Mouse (Mus musculus): Measurements from ENCODE around the gene Sipa1l3. TPM values are rescaled to one million over a fixed set of nuclear protein-coding genes. Genes with fewer than 3 reads are reported as not detected.

Gene Sipa1l3
- polyA plus RNA-seq, 2 experiments = 16.2 to 39.0 TPM

GRCm38 (mm10) chr7:29402015-29402414 is 116.4 kb downstream of the Sipa1l3 start:
- H3K4me2 ChIP-seq (replicated peaks; ENCODE audit: low read depth, low read length, severe bottlenecking) = no peak overlapping the region
- ATAC-seq (ENCODE audit: low FRiP score, low read depth) (no peak), DNase-seq (ENCODE audit: low spot score) (no peak)
- no peak overlapping the region for H3K4me3 ChIP-seq (replicated peaks; ENCODE audit: low read length)
- H3K9ac ChIP-seq (ENCODE audit: low read depth, low read length, severe bottlenecking) = no peak overlapping the region
- H3K9me3 ChIP-seq (ENCODE audit: control insufficient read depth, low read length) = no peaks in the 10 kb centered on the region
- no peak overlapping the region for H3K27ac ChIP-seq (replicated peaks; ENCODE audit: low read depth, low read length)
- 88% methylated on average over 4 of the region's 4 CpGs for WGBS
- H3K27me3 ChIP-seq (ENCODE audit: control insufficient read depth, insufficient read depth, low read length) = no peaks in the 10 kb centered on the region
- no peak for TF ChIP-seq POLR2A (IDR thresholded peaks at IDR 0.05; ENCODE audit: borderline replicate concordance, extremely low read depth, insufficient read depth, insufficient read length)
- H3K4me1 ChIP-seq (ENCODE audit: control insufficient read depth, insufficient read depth, low read length) = no peaks in the 10 kb centered on the region
- H3K36me3 ChIP-seq (ENCODE audit: control insufficient read depth, insufficient read depth, low read length) = peaks cover 34% of the 10 kb centered on the region

GRCm38 (mm10) chr7:29400451-29400850 is 118.0 kb downstream of the Sipa1l3 start:
- no peak overlapping the region for H3K4me2 ChIP-seq (replicated peaks; ENCODE audit: low read depth, low read length, severe bottlenecking)
- no peaks in the 10 kb centered on the region for H3K4me1 ChIP-seq (ENCODE audit: control insufficient read depth, insufficient read depth, low read length)
- H3K27me3 ChIP-seq (ENCODE audit: control insufficient read depth, insufficient read depth, low read length) = no peaks in the 10 kb centered on the region
- H3K27ac ChIP-seq (replicated peaks; ENCODE audit: low read depth, low read length) = no peak overlapping the region
- H3K9me3 ChIP-seq (ENCODE audit: control insufficient read depth, low read length) = no peaks in the 10 kb centered on the region
- WGBS = 89% methylated on average over 6 of the region's 8 CpGs
- H3K4me3 ChIP-seq (replicated peaks; ENCODE audit: low read length) = no peak overlapping the region
- ATAC-seq (ENCODE audit: low FRiP score, low read depth) = no peak
- peaks cover 43% of the 10 kb centered on the region for H3K36me3 ChIP-seq (ENCODE audit: control insufficient read depth, insufficient read depth, low read length)
- H3K9ac ChIP-seq (ENCODE audit: low read depth, low read length, severe bottlenecking) = no peak overlapping the region
- DNase-seq (ENCODE audit: low spot score) = no peak
- TF ChIP-seq POLR2A (IDR thresholded peaks at IDR 0.05; ENCODE audit: borderline replicate concordance, extremely low read depth, insufficient read depth, insufficient read length) = no peak

DNA sequence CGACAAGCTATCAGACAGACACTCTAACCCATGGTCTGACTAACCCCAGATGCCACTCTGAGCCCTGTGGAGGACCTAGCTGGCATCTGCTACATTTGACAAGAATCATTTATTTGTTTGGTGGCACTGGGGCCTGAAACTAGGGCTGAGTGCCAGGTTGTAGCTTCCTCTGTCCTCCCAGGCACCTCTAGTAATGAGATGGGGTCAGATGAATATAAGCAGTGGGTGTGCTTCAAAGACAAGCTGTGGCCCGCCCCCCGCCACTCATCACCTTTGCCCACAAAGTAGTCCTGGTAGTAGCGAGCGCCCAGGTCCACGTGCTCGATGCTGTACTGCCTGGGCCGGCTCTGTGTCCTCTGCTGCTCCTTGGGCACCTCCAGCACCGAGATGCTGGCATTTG is 119.4 kb downstream of the Sipa1l3 start:
- no peak overlapping the region for H3K9ac ChIP-seq (ENCODE audit: low read depth, low read length, severe bottlenecking)
- no peaks in the 10 kb centered on the region for H3K27me3 ChIP-seq (ENCODE audit: control insufficient read depth, insufficient read depth, low read length)
- peaks cover 52% of the 10 kb centered on the region for H3K36me3 ChIP-seq (ENCODE audit: control insufficient read depth, insufficient read depth, low read length)
- no peaks in the 10 kb centered on the region for H3K9me3 ChIP-seq (ENCODE audit: control insufficient read depth, low read length)
- no peak overlapping the region for H3K4me2 ChIP-seq (replicated peaks; ENCODE audit: low read depth, low read length, severe bottlenecking)
- WGBS = 92% methylated on average over 8 of the region's 9 CpGs
- no peak for ATAC-seq (ENCODE audit: low FRiP score, low read depth)
- no peak for TF ChIP-seq POLR2A (IDR thresholded peaks at IDR 0.05; ENCODE audit: borderline replicate concordance, extremely low read depth, insufficient read depth, insufficient read length)
- H3K4me3 ChIP-seq (replicated peaks; ENCODE audit: low read length) = no peak overlapping the region
- H3K4me1 ChIP-seq (ENCODE audit: control insufficient read depth, insufficient read depth, low read length) = no peaks in the 10 kb centered on the region
- DNase-seq (ENCODE audit: low spot score) = no peak
- no peak overlapping the region for H3K27ac ChIP-seq (replicated peaks; ENCODE audit: low read depth, low read length)

DNA sequence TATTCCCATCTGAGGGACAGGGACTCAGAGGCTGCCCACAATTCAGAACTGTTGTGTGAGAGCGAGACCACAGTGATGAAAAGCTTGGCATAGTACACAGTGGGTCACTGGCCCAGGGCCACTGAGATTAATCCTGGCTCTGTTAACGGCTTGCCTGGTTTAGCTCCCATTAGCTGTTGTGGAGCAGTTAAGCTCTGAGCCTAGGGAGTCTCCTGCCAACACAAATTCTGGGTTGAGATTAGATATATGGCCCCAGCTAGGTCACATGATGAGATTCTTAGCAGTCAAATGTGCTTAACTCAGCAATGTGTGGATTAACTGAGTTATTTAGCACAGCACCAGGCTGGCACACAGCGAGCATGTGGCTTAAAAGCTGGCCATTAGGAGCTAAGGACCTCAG is 121.0 kb downstream of the Sipa1l3 start:
- no peaks in the 10 kb centered on the region for H3K27me3 ChIP-seq (ENCODE audit: control insufficient read depth, insufficient read depth, low read length)
- DNase-seq (ENCODE audit: low spot score) (peak; percentile 10), ATAC-seq (ENCODE audit: low FRiP score, low read depth) (no peak)
- no peak overlapping the region for H3K4me3 ChIP-seq (replicated peaks; ENCODE audit: low read length)
- peaks cover 59% of the 10 kb centered on the region for H3K36me3 ChIP-seq (ENCODE audit: control insufficient read depth, insufficient read depth, low read length)
- H3K27ac ChIP-seq (replicated peaks; ENCODE audit: low read depth, low read length) = no peak overlapping the region
- H3K9me3 ChIP-seq (ENCODE audit: control insufficient read depth, low read length) = no peaks in the 10 kb centered on the region
- WGBS = 66% methylated on average over 3 of the region's 3 CpGs
- TF ChIP-seq POLR2A (IDR thresholded peaks at IDR 0.05; ENCODE audit: borderline replicate concordance, extremely low read depth, insufficient read depth, insufficient read length) = no peak
- no peak overlapping the region for H3K9ac ChIP-seq (ENCODE audit: low read depth, low read length, severe bottlenecking)
- no peaks in the 10 kb centered on the region for H3K4me1 ChIP-seq (ENCODE audit: control insufficient read depth, insufficient read depth, low read length)
- no peak overlapping the region for H3K4me2 ChIP-seq (replicated peaks; ENCODE audit: low read depth, low read length, severe bottlenecking)

GRCm38 (mm10) chr7:29396943-29397340 is 121.5 kb downstream of the Sipa1l3 start:
- ATAC-seq (ENCODE audit: low FRiP score, low read depth) (no peak), DNase-seq (ENCODE audit: low spot score) (no peak)
- Histone ChIP-seq H3K27me3 (ENCODE audit: control insufficient read depth, insufficient read depth, low read length) (no peaks in the 10 kb centered on the region), H3K4me2 (replicated peaks; ENCODE audit: low read depth, low read length, severe bottlenecking) (no peak overlapping the region), H3K27ac (replicated peaks; ENCODE audit: low read depth, low read length) (no peak overlapping the region), H3K9me3 (ENCODE audit: control insufficient read depth, low read length) (no peaks in the 10 kb centered on the region), H3K36me3 (ENCODE audit: control insufficient read depth, insufficient read depth, low read length) (peaks cover 59% of the 10 kb centered on the region), H3K4me1 (ENCODE audit: control insufficient read depth, insufficient read depth, low read length) (no peaks in the 10 kb centered on the region), H3K4me3 (replicated peaks; ENCODE audit: low read length) (no peak overlapping the region), H3K9ac (ENCODE audit: low read depth, low read length, severe bottlenecking) (no peak overlapping the region)
- no peak for TF ChIP-seq POLR2A (IDR thresholded peaks at IDR 0.05; ENCODE audit: borderline replicate concordance, extremely low read depth, insufficient read depth, insufficient read length)
- WGBS = 90% methylated on average over 16 of the region's 16 CpGs

Measured in limb, embryonic 14.5 days (tissue).